Mouse (Mus musculus) intestine, embryonic 14.5 days (tissue): ENCODE data around the gene Hspa4l. TPM values are rescaled to one million over a fixed set of nuclear protein-coding genes. Genes with fewer than 3 reads are reported as not detected.

ENCODE experiments used
- ATAC-seq: fragments of 200-750 bp; cut with Nextera tagmentation; replicated peaks from 2 replicates; pipeline ENCODE4 v1.8.0; 2017; ENCODE audit warnings: low read depth, moderate number of reproducible peaks, moderate TSS enrichment, moderate library complexity; ENCODE audit not compliant: low FRiP score, low TSS enrichment
- DNase-seq: peaks from one replicate; pipeline ENCODE4 v3.0.0-alpha.2; 2018; ENCODE audit warnings: low spot score
- H3K27ac ChIP-seq: fragments of 300-500 bp; sonication (generic); 2 replicates; pipeline ENCODE4 v1.5.1; 2014; ENCODE audit warnings: low read depth, mild to moderate bottlenecking, control low read depth
- H3K27me3 ChIP-seq: fragments of 300-500 bp; sonication (generic); replicated peaks from 2 replicates; pipeline ENCODE4 v1.6.1; 2014; ENCODE audit warnings: low read length, control low read depth; ENCODE audit not compliant: control insufficient read depth, insufficient read depth
- H3K36me3 ChIP-seq: fragments of 300-500 bp; sonication (generic); 2 replicates; pipeline ENCODE4 v1.6.1; 2014; ENCODE audit warnings: low read length, control low read depth; ENCODE audit not compliant: control insufficient read depth, insufficient read depth
- H3K4me1 ChIP-seq: fragments of 300-500 bp; sonication (generic); replicated peaks from 2 replicates; pipeline ENCODE4 v1.6.1; 2014; ENCODE audit warnings: low read length, control low read depth, mixed read lengths; ENCODE audit not compliant: control insufficient read depth, insufficient read depth
- H3K4me2 ChIP-seq: fragments of 300-500 bp; sonication (generic); 2 replicates; pipeline ENCODE4 v1.6.1; 2014; ENCODE audit warnings: low read length
- H3K4me3 ChIP-seq: fragments of 300-500 bp; sonication (generic); 2 replicates; pipeline ENCODE4 v1.5.1; 2014; ENCODE audit warnings: low read depth, low read length, control low read depth, mixed read lengths
- H3K9ac ChIP-seq: fragments of 300-500 bp; sonication (generic); 2 replicates; pipeline ENCODE4 v1.6.1; 2014; ENCODE audit warnings: mild to moderate bottlenecking, low read length
- H3K9me3 ChIP-seq: fragments of 300-500 bp; sonication (generic); 2 replicates; pipeline ENCODE4 v1.6.1; 2016; ENCODE audit warnings: low read length, control low read depth; ENCODE audit not compliant: control insufficient read depth
- WGBS: fragments of 180-500 bp; shearing (Covaris S2); extraction: QIAGEN DNeasy Blood & Tissue Kit; methylation state at CpG from one replicate; pipeline ENCODE4 v1.1.7; 2014; 5-methylcytosine and 5-hydroxymethylcytosine counted together
- polyA plus RNA-seq: library from polyadenylated mRNA; unstranded; fragments of >200 nt; fragmentation: Nextera tagmentation; extraction: Ambion mirVana; gene quantifications from 2 replicates; pipeline ENCODE4 v1.2.1, GENCODE M21; 2014

Hspa4l gene
- 11.6 and 13.9 TPM in 2 replicates for polyA plus RNA-seq

DNA sequence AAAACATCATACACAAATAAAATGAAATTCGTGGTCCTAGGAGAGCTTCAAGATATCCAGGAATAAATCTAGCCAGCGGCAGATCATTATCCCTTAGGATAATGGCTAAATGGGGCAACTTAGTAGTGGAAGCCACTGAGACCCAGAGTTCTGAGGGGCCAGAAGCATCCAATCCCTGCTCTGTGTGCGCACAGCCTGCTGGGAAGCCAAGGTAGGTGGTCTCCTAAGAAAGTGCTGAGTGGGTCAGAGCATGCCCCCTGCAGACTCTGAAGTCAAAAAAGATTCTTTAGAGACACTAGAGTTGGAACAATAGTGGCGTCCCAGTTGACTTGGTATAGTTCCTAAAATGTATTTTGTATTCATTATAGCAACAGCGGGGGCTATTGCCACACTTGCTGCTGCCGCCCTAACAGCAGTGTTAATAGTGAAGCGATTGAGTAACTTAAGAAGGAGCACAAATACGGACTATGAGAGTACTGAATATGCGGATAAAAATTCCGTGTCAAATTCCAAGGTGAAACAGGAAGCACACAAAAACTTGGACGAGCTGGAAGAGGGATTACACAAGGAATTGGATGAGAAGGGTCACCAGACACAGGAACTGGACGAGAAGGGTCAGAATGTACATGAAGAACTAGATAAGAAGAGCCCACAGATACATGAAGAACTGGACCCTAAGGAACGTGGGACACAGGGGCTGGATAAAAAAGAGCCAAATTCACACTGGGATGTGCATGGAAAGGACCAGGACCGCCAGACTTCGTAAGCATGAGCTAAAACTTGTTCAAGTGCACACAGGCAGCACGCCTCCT lies at the start of gene Hspa4l:
Gene Hspa4l, plus strand, starts transcription at position 472 of the 812 bp plus-strand sequence.
- WGBS = 25% methylated on average over 16 of the region's 16 CpGs
- H3K9ac ChIP-seq = peak within 1 kb of the TSS; percentile 53
- H3K9me3 ChIP-seq = no peaks in the 10 kb centered on the region
- ATAC-seq = no peak
- peak within 1 kb of the TSS; percentile 80 for H3K4me2 ChIP-seq
- H3K27me3 ChIP-seq = 0 out of 2 replicates have a peak, but pooled peaks cover 5% of the 10 kb centered on the region
- peak within 1 kb of the TSS; percentile 63 for H3K4me3 ChIP-seq
- H3K4me1 ChIP-seq = peaks cover 5% of the 10 kb centered on the region; the same call in 1 of the 2 replicates
- H3K27ac ChIP-seq = peak within 1 kb of the TSS; percentile 54
- no peaks in the 10 kb centered on the region for H3K36me3 ChIP-seq
- peak; percentile 51 for DNase-seq

DNA sequence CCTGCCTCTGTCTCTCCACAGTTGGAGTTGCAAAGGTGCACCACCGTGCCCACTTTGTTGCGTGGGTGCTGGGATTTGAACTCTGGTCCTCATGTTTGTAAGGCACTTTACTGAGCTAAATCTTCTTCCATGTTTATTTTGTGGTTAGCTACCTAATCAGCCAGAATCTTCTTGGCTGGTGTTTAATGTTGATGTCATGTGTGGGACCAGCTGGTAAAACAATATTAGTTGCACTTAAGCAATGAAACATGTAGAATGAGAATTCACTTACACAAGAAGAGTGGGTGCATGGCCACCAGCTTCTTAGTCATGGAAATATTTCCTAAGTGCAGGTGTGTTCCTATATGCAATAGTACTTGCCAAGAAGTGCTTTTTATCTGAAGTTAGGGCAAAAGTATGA lies 49.1 kb upstream of the Hspa4l start:
- ATAC-seq (no peak), DNase-seq (no peak)
- Histone ChIP-seq H3K27me3 (no peaks in the 10 kb centered on the region), H3K36me3 (peaks cover 8% of the 10 kb centered on the region; the same call in 1 of the 2 replicates), H3K9ac (no peak overlapping the region), H3K4me3 (no peak overlapping the region), H3K9me3 (no peaks in the 10 kb centered on the region), H3K4me1 (no peaks in the 10 kb centered on the region), H3K4me2 (no peak overlapping the region), H3K27ac (no peak overlapping the region)
- 93% methylated on average over 2 of the region's 2 CpGs for WGBS

DNA sequence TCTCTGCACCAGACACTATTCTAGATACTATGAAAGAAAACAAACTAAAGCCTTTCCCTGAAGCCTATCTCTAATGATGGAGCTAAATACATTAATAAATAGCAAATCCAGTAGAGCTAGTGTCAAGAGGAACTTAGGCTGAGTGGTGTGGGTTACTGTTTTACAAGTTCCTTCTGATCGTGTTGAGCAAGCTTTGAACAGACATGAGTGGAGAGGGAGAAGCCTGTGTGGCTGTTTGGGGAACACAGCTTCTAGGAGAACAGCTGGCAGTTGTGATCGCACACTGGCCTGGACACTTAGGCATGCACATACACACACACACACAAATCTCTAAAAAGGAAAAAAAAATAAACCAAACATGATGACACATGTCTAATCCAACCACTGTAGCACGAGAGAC lies 45.5 kb upstream of the Hspa4l start:
- DNase-seq (no peak), ATAC-seq (no peak)
- Histone ChIP-seq H3K27me3 (no peaks in the 10 kb centered on the region), H3K9ac (no peak overlapping the region), H3K27ac (no peak overlapping the region), H3K4me1 (no peaks in the 10 kb centered on the region), H3K4me2 (no peak overlapping the region), H3K9me3 (no peaks in the 10 kb centered on the region), H3K36me3 (peaks cover 11% of the 10 kb centered on the region; the same call in 1 of the 2 replicates), H3K4me3 (no peak overlapping the region)
- 77% methylated on average over 3 of the region's 3 CpGs for WGBS

DNA sequence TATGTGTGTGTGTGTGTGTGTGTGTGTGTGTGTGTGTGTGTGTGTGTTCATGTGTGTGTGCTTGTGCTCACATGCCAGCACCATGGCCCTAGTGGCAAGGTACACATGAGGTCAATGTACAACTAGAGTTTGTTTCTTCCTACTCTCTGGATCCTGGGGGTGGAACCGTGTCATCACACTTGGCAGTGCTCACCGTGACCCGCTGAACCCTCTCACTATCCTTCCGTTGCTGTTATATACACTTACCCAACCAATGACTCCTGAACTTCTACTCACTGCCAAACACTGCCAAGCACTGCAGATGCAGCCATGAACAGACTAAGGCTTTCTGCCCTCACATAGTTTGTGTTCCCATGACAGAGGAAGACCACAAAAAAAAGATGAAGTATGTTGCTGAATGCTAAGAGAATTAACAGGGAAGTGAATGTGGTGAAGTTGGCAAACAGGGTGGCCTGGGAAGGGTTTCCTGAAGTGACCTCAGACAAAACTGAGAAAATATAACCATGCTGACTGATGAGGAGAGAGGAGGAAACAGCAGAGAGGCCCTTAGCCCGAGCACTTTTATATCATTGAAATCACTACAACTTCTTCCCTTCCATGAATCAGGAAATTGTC lies 39.4 kb upstream of the Hspa4l start:
- Histone ChIP-seq H3K9ac (no peak overlapping the region), H3K27me3 (no peaks in the 10 kb centered on the region), H3K36me3 (peaks cover 3% of the 10 kb centered on the region; the same call in 1 of the 2 replicates), H3K4me1 (no peaks in the 10 kb centered on the region), H3K4me3 (no peak overlapping the region), H3K4me2 (no peak overlapping the region), H3K27ac (no peak overlapping the region), H3K9me3 (no peaks in the 10 kb centered on the region)
- 71% methylated on average over 5 of the region's 5 CpGs for WGBS
- ATAC-seq (no peak), DNase-seq (no peak)

DNA sequence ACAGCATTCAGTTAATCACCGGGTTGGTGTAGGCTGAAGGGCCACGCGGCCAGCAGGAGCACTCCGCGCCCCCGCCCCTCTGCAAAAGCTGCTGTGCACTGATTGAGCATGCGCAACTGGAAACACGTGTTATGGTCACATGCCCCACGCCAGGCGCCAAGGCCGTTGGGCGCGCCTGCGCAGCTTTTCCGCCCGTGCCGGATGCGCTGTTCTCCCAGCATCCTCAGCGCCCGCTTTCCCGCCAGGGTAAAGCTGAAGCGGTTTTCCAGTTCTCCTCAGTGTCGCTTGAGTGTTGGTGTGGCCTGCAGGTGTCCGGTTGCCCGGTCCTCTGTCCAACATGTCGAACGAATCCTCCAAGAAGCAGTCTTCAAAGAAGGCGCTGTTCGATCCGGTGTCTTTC lies 35.6 kb upstream of the Hspa4l start, which contains the start of gene Slc25a31:
Gene Slc25a31, plus strand, starts transcription at position 201 of the 400 bp plus-strand sequence.
- 84% methylated on average over 30 of the region's 30 CpGs for WGBS
- no peaks in the 10 kb centered on the region for H3K36me3 ChIP-seq
- no peak for DNase-seq
- no peaks in the 10 kb centered on the region for H3K4me1 ChIP-seq
- no peak within 1 kb of the TSS for H3K9ac ChIP-seq
- no peak within 1 kb of the TSS for H3K4me3 ChIP-seq
- no peak within 1 kb of the TSS for H3K27ac ChIP-seq
- no peaks in the 10 kb centered on the region for H3K27me3 ChIP-seq
- no peak for ATAC-seq
- no peak within 1 kb of the TSS for H3K4me2 ChIP-seq
- H3K9me3 ChIP-seq = no peaks in the 10 kb centered on the region

DNA sequence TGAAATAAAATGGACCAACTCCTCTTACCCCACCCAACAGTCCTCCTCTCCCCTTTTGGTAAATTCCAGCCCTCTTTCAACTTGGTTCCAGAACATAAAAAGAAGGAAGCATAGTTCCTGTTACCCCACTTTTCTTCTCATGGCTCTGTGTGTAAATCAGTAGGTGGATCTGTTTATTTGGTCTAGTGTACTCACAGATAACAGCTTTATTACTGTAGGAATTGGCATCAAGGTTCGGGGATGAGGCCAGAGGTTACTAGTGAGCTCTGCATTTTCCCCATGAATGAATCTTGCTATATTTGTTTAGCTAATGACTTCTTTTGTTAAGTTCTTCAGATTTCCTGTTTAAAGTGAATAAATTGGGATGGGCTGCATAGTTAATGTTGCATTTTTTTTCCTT lies 28.2 kb upstream of the Hspa4l start:
- DNase-seq = no peak

DNA sequence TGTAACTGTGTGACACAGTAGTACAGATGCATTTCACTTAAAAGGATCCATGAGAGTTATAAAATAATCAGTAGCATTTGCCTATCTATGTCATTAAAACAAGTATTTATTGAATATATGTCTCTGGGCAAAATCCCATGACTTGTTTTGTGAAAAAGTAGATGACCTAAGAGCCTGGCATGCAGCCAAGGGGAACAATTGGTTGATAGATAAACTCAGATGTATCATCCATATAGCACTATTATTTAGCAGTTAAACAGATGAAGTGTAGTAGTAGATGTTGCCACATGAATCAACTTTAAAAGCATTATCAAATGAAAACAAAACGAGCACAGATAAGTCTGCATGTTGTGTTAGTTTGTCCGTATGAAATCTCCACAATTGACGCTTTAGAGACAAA lies 25.3 kb upstream of the Hspa4l start:
- Histone ChIP-seq H3K4me1 (no peaks in the 10 kb centered on the region), H3K4me3 (no peak overlapping the region), H3K27ac (no peak overlapping the region), H3K27me3 (no peaks in the 10 kb centered on the region), H3K9ac (no peak overlapping the region), H3K9me3 (no peaks in the 10 kb centered on the region), H3K36me3 (no peaks in the 10 kb centered on the region), H3K4me2 (no peak overlapping the region)
- no peak for ATAC-seq
- 76% methylated on average over 3 of the region's 3 CpGs for WGBS
- no peak for DNase-seq

More for the DNA sequence above, 28.2 kb upstream of the Hspa4l start:
- H3K36me3 ChIP-seq = no peaks in the 10 kb centered on the region
- H3K4me1 ChIP-seq = no peaks in the 10 kb centered on the region
- no peak overlapping the region for H3K4me3 ChIP-seq
- H3K9me3 ChIP-seq = no peaks in the 10 kb centered on the region
- no peak overlapping the region for H3K27ac ChIP-seq
- 18% methylated on average over 1 of the region's 1 CpGs for WGBS
- H3K4me2 ChIP-seq = no peak overlapping the region
- no peak for ATAC-seq
- no peaks in the 10 kb centered on the region for H3K27me3 ChIP-seq
- H3K9ac ChIP-seq = no peak overlapping the region

DNA sequence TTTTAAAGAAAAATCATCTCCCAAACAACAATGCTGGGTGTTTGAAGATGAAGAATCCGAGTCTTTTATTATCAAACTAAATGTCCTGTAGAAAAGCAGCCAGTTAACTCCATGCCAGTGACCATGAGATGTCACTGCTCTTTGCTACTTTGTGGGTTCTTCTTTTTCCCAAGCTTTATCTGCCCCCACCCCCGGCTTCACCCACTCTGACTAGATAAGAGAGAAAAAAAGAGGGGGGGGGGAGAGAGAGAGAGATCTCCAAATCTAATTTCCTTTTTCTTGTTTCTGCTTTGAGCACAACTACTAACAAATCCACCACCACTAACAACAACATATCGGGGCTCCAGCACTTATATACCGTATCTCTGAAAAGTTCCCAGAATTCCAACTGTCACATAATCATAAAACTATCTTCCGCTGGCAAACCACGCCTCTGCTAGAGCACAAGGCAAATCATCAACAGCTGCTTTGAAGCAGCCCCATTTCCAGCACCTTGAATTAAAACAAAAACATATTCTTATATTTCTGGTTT lies 5.8 kb upstream of the Hspa4l start:
- DNase-seq = no peak
- Histone ChIP-seq H3K4me3 (no peak overlapping the region), H3K27me3 (no peaks in the 10 kb centered on the region), H3K4me1 (no peaks in the 10 kb centered on the region), H3K4me2 (no peak overlapping the region), H3K9ac (no peak overlapping the region), H3K9me3 (no peaks in the 10 kb centered on the region), H3K36me3 (no peaks in the 10 kb centered on the region), H3K27ac (no peak overlapping the region)
- no peak for ATAC-seq
- WGBS = 74% methylated on average over 6 of the region's 6 CpGs
